Mouse (Mus musculus) CD4-positive, CD25-positive, alpha-beta regulatory T cell (primary cell): ENCODE results near the gene Ccr1l1. TPM values are rescaled to one million over a fixed set of nuclear protein-coding genes. Genes with fewer than 3 reads are reported as not detected.

Experiments
- polyA plus RNA-seq: library from polyadenylated mRNA; unstranded; fragments of 100-300 nt; shearing (Covaris generic); gene quantifications from one replicate; pipeline ENCODE4 v1.2.1, GENCODE M21; 2017

Ccr1l1 gene
- polyA plus RNA-seq, result not detected

DNA sequence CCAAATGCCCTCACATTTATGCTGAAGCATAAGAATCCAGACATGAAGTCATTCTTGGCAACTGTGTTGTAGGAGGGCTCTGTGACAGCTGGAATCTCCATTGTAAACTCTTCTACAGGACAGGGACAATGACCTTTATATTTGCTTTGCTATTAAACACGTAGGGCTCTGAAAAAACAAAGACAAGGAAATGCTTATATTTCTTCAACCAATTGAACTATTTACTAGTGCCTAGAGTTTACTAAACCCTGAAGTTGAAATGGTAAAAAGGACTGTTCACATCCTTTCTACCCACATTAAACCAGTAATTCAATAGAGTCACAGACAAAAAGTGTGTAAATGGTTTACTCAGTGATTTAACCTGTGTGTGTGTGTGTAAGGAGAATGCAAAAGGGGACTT lies at the start of gene Ccr1l1:
Ccr1l1 (minus strand) TSS at position 101 of the 400 bp plus-strand sequence.

DNA sequence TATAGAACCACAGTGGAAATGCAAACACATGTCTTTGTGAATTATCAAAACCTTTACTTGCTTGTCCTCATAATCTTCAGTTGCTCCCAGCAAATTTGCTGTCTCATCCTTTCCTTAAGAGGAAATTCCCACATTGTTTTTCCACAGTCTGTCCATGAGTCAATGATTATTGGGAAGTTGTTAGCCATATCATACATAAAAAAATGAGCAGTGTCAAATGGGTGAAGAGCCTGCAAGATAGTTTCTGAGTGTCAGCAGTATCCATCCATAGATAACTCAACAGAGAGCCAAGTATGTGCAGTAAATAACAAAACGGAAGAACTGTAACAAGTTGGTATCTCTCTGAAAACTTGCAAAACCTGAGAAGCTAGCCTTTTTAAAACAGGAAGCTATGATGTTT lies 43.5 kb upstream of the Ccr1l1 start, which contains the start of gene Ccr3:
Ccr3 (plus strand) TSS at position 301 of the 400 bp plus-strand sequence.

DNA sequence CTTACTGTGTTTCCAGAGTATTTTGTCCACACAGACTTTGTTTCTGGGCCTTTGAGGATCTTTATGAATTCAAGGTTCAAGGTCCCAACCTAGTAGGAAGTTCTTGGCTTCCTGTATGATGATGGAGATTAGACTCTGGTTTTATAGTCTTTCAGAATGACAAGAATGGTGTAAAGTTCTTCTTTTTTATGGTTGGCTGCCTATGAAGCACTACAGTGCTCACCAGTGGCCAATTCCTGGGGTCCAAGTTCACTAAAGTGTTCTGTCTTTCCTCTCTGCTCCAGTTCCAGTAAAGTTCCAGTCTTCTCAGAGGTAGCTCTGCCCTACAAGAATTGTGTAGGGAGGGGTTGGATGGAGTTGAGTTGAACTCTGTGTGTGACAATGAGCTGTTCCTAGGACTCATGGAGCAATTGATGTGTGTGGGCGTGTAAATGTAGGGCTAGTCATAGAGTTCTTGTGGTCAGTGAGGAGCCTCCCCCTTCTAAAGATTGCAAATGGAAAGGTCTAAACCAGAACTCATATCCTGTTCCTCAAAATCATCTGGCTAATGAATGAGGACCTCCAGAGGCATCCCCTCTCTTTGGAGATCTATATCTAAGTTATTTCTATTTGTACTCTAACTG lies 9.8 kb downstream of the Ccr1l1 start, which contains the start of gene Ccr1:
Ccr1 (minus strand) TSS at position 403 of the 623 bp plus-strand sequence.

Other genes starting within 250 kb of the Ccr1l1 start
- gene Cxcr6, start 171.9 kb downstream of the Ccr1l1 start, polyA plus RNA-seq, result 8.3 TPM
- 41.1 TPM for gene Fyco1, start 126.5 kb downstream of the Ccr1l1 start, polyA plus RNA-seq
- 0.24 TPM for gene Xcr1, start 116.4 kb downstream of the Ccr1l1 start, polyA plus RNA-seq
- 0.14 TPM for gene Ccr1, start 9.7 kb downstream of the Ccr1l1 start, polyA plus RNA-seq
- 1.9 TPM for gene Ccr3, start 43.6 kb upstream of the Ccr1l1 start, polyA plus RNA-seq
- gene Ccr2, start 123.5 kb upstream of the Ccr1l1 start, polyA plus RNA-seq, result 14.9 TPM
- gene Ccr5, start 143.1 kb upstream of the Ccr1l1 start, polyA plus RNA-seq, result 4.5 TPM